Mouse (Mus musculus): Measurements from ENCODE around the gene Ifnl2. TPM values are rescaled to one million over a fixed set of nuclear protein-coding genes. Genes with fewer than 3 reads are reported as not detected.
"Not testable (repeated sequence)": the region's sequence is repeated elsewhere in the genome, so short reads cannot be mapped to it uniquely, and the experiment has no call there.

Ifnl2 gene
- polyA plus RNA-seq, 1 experiment, result not detected

DNA sequence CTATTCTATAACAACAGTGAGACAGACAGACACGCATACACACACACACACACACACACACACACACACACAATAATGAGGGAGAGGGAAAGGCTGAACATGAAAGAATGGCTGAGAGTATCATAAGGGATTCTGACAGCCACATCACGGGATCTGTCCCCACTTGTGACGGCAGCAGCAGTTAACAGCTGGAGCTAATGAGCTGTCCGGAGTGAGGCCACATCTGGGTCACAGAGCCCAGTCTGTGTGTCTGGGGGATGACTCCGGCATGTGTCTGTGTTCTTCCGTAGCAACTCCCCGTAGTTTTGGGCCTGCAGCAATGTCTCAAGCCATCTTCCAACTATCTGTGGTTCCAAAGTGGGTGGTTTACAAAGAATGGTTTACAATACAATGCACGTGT is 21.8 kb upstream of the Ifnl2 start:
- H3K27ac ChIP-seq (ENCODE audit: insufficient read depth, low read length), result no peak overlapping the region
- DNase-seq (ENCODE audit: low read depth in 1 of 2, low spot score in 2 of 2), result no peak
- H3K27me3 ChIP-seq (ENCODE audit: control insufficient read depth, insufficient read depth, low read length), result no peaks in the 10 kb centered on the region
- H3K4me1 ChIP-seq (ENCODE audit: control insufficient read depth, insufficient read depth, insufficient read length), result peaks cover 3% of the 10 kb centered on the region; the same call in 1 of the 2 replicates
- no peak overlapping the region for H3K4me3 ChIP-seq (ENCODE audit: extremely low read depth, insufficient read depth, insufficient read length)
- WGBS, result 87% methylated on average over 8 of the region's 8 CpGs
- TF ChIP-seq POLR2A (IDR thresholded peaks at IDR 0.05; ENCODE audit: low read depth, low read length) (no peak), CTCF (IDR thresholded peaks at IDR 0.05; ENCODE audit: extremely low read depth, insufficient read depth, insufficient read length, insufficient replicate concordance) (no peak)
- no peaks in the 10 kb centered on the region for H3K36me3 ChIP-seq (ENCODE audit: control insufficient read depth, insufficient read depth, low read length)

DNA sequence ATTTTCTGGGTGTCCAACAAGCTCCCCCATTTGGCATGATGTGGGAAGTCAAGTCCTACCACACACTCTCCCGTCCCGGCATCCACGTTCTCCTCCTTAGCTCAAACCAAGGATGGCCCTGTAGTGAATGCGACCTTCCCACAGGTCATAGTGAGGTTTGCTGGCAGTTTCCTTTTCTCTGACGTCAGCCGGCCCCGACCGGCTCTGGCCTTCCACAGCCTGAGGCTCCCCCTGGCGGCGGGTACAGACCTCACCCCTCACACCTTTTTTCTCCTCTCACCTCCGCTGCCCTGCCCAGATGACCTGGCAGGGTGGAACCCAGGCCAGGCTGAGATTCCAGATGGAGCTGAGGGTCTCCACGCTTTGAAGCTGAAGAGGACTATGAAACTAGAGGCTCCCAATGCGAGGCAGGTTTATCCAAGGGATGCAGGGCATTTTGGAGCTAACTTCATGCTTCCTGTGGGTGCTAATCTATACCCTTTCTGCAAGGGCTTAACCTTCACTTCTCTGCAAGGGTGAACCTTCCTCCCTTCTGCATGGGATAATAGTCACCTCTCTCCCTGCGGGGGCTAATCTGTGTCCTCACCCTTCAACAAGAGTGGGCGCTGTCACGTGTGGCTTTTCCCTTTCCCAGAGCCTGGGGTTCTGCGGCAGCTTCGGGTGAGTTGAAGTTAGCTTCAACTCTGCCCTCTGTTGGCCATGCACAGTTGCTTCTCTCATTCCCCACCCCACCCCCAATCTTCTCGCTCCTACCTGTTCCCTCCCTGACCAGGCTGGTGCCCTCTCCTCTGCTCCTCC is 17.9 kb upstream of the Ifnl2 start:
- H3K36me3 ChIP-seq (ENCODE audit: control insufficient read depth, insufficient read depth, low read length), result no peaks in the 10 kb centered on the region
- 2% methylated on average over 19 of the region's 19 CpGs for WGBS
- peak; percentile 71 to 88 for DNase-seq (ENCODE audit: low read depth in 1 of 2, low spot score in 2 of 2)

DNA sequence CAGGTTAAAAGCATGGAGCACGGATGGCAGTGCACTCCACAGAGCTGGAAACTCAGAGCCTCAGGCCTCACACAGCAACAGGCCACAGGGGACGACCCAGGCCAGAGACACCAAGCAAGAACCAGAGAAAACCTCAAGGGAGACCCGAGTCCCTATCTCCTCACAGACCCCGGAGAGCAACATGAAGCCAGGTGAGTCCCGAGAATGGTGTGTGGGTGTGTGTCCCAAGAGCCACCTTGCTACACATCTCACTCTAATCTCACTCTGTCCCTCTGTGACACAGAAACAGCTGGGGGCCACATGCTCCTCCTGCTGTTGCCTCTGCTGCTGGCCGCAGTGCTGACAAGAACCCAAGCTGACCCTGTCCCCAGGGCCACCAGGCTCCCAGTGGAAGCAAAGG is 12.3 kb upstream of the Ifnl2 start, which contains the start of gene Ifnl3:
Ifnl3 (plus strand) TSS at position 301 of the 400 bp plus-strand sequence.
- H3K36me3 ChIP-seq (ENCODE audit: control insufficient read depth, insufficient read depth, low read length); H3K27ac ChIP-seq (ENCODE audit: insufficient read depth, low read length); H3K4me1 ChIP-seq (ENCODE audit: control insufficient read depth, insufficient read depth, insufficient read length); DNase-seq (ENCODE audit: low read depth in 1 of 2, low spot score in 2 of 2); H3K27me3 ChIP-seq (ENCODE audit: control insufficient read depth, insufficient read depth, low read length); H3K4me3 ChIP-seq (ENCODE audit: extremely low read depth, insufficient read depth, insufficient read length): not testable (repeated sequence)
- 87% methylated on average over 5 of the region's 6 CpGs for WGBS

More for the DNA sequence above, 17.9 kb upstream of the Ifnl2 start:
- no peak for TF ChIP-seq POLR2A (IDR thresholded peaks at IDR 0.05; ENCODE audit: low read depth, low read length)
- TF ChIP-seq CTCF (IDR thresholded peaks at IDR 0.05; ENCODE audit: extremely low read depth, insufficient read depth, insufficient read length, insufficient replicate concordance), result peak; percentile 92
- Histone ChIP-seq H3K27ac (ENCODE audit: insufficient read depth, low read length) (no peak overlapping the region), H3K4me1 (ENCODE audit: control insufficient read depth, insufficient read depth, insufficient read length) (peaks cover 3% of the 10 kb centered on the region; the same call in 1 of the 2 replicates), H3K27me3 (ENCODE audit: control insufficient read depth, insufficient read depth, low read length) (no peaks in the 10 kb centered on the region), H3K4me3 (ENCODE audit: extremely low read depth, insufficient read depth, insufficient read length) (no peak overlapping the region)

DNA sequence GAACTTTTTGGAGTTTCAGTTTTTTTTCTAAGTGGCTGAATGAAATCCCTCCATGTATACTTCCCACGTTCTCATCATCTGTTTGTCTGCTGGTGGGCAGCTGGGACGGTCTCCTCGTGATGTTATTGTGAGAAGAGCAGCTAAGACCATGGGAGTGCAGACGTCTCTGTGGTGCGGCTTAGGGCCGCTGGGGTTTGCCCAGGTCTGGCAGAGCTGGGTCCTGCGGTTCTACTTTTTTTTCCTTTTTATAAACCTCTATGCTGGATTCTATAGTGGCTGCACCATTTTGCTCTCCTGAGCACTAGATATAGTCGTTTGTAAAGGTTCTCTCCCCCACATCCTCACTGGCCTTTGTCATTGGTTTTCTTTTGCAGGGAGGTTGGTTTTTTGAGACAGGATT is 1.2 kb upstream of the Ifnl2 start:
- Histone ChIP-seq H3K4me1 (ENCODE audit: control insufficient read depth, insufficient read depth, insufficient read length) (no peaks in the 10 kb centered on the region), H3K27me3 (ENCODE audit: control insufficient read depth, insufficient read depth, low read length) (no peaks in the 10 kb centered on the region), H3K4me3 (ENCODE audit: extremely low read depth, insufficient read depth, insufficient read length) (no peak overlapping the region), H3K36me3 (ENCODE audit: control insufficient read depth, insufficient read depth, low read length) (no peaks in the 10 kb centered on the region), H3K27ac (ENCODE audit: insufficient read depth, low read length) (no peak overlapping the region)
- TF ChIP-seq POLR2A (IDR thresholded peaks at IDR 0.05; ENCODE audit: low read depth, low read length) (no peak), CTCF (IDR thresholded peaks at IDR 0.05; ENCODE audit: extremely low read depth, insufficient read depth, insufficient read length, insufficient replicate concordance) (no peak)
- WGBS, result 79% methylated on average over 8 of the region's 8 CpGs
- no peak for DNase-seq (ENCODE audit: low read depth in 1 of 2, low spot score in 2 of 2)

DNA sequence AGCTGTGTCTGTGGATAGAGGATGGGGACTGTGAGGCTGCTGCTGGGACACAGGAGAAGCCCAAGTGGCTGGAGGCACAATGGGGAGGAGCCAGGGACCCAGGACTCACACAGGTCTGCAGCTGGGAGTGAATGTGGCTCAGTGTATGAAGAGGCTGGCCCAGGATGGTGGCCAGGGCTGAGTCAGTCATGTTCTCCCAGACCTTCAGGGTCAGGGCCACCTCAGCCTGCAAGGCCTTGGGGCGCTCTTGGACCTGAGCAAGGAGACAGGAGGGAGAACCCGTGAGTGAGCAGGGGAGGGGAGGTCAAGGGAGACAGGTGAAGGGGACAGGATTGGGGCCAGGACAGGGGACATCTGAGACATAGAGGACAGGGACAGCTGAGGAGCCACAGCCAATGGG is 1.1 kb downstream of the Ifnl2 start:
- H3K27ac ChIP-seq (ENCODE audit: insufficient read depth, low read length); H3K4me1 ChIP-seq (ENCODE audit: control insufficient read depth, insufficient read depth, insufficient read length); H3K36me3 ChIP-seq (ENCODE audit: control insufficient read depth, insufficient read depth, low read length); H3K27me3 ChIP-seq (ENCODE audit: control insufficient read depth, insufficient read depth, low read length); H3K4me3 ChIP-seq (ENCODE audit: extremely low read depth, insufficient read depth, insufficient read length); DNase-seq (ENCODE audit: low read depth in 1 of 2, low spot score in 2 of 2): not testable (repeated sequence)
- 92% methylated on average over 2 of the region's 2 CpGs for WGBS

DNA sequence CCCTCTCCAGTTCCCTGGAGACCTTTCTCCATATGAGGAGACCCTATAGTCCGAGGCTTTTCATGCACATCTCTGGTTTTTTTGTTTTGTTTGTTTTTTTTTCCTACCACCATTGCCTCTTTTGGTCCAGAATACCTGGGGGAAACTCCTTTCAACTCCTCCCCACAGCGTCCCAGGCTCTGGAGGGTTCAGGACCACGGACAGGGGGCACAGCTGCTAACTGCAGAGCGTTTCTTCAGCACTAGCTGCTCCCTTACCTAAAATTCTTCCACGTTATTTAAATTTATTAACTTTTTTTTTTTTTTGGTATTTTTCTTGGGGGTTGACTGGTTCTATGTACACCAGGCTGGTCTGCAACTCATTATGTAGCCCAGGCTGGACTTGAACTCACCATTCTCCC is 4.7 kb downstream of the Ifnl2 start:
- WGBS, result 7% methylated on average over 5 of the region's 5 CpGs
- no peak for DNase-seq (ENCODE audit: low read depth in 1 of 2, low spot score in 2 of 2)
- no peaks in the 10 kb centered on the region for H3K4me1 ChIP-seq (ENCODE audit: control insufficient read depth, insufficient read depth, insufficient read length)
- no peaks in the 10 kb centered on the region for H3K36me3 ChIP-seq (ENCODE audit: control insufficient read depth, insufficient read depth, low read length)
- H3K27me3 ChIP-seq (ENCODE audit: control insufficient read depth, insufficient read depth, low read length), result no peaks in the 10 kb centered on the region
- H3K4me3 ChIP-seq (ENCODE audit: extremely low read depth, insufficient read depth, insufficient read length), result no peak overlapping the region
- H3K27ac ChIP-seq (ENCODE audit: insufficient read depth, low read length), result no peak overlapping the region
- TF ChIP-seq CTCF (IDR thresholded peaks at IDR 0.05; ENCODE audit: extremely low read depth, insufficient read depth, insufficient read length, insufficient replicate concordance), result no peak
- TF ChIP-seq POLR2A (IDR thresholded peaks at IDR 0.05; ENCODE audit: low read depth, low read length), result no peak

DNA sequence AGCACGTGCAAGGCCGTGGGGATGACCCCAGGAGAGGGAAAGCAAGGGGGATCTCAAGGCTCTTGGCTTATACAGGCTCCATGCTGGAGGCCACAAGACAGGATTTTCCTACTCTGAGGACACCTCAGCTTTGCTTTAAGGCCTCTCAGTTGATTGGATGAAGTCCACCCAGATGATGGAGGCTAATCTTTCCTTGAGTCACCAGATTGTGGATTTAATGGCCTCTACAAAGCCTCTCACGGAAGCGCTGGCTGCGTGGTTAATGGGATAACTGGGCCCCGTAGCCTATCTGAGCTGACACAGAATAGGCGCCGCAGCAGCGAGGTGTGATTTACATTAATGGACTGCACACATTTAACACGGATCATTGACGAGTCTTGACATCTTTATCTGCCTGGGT is 14.8 kb downstream of the Ifnl2 start:
- Histone ChIP-seq H3K4me3 (ENCODE audit: extremely low read depth, insufficient read depth, insufficient read length) (no peak overlapping the region), H3K36me3 (ENCODE audit: control insufficient read depth, insufficient read depth, low read length) (no peaks in the 10 kb centered on the region)
- 89% methylated on average over 11 of the region's 11 CpGs for WGBS

More for the DNA sequence above, 14.8 kb downstream of the Ifnl2 start:
- H3K27me3 ChIP-seq (ENCODE audit: control insufficient read depth, insufficient read depth, low read length), result no peaks in the 10 kb centered on the region
- no peak for TF ChIP-seq CTCF (IDR thresholded peaks at IDR 0.05; ENCODE audit: extremely low read depth, insufficient read depth, insufficient read length, insufficient replicate concordance)
- TF ChIP-seq POLR2A (IDR thresholded peaks at IDR 0.05; ENCODE audit: low read depth, low read length), result no peak
- DNase-seq (ENCODE audit: low read depth in 1 of 2, low spot score in 2 of 2), result no peak
- no peak overlapping the region for H3K27ac ChIP-seq (ENCODE audit: insufficient read depth, low read length)
- no peaks in the 10 kb centered on the region for H3K4me1 ChIP-seq (ENCODE audit: control insufficient read depth, insufficient read depth, insufficient read length)
